Mouse (Mus musculus): ENCODE results near the gene Rbfox3.

Rbfox3 gene

DNA sequence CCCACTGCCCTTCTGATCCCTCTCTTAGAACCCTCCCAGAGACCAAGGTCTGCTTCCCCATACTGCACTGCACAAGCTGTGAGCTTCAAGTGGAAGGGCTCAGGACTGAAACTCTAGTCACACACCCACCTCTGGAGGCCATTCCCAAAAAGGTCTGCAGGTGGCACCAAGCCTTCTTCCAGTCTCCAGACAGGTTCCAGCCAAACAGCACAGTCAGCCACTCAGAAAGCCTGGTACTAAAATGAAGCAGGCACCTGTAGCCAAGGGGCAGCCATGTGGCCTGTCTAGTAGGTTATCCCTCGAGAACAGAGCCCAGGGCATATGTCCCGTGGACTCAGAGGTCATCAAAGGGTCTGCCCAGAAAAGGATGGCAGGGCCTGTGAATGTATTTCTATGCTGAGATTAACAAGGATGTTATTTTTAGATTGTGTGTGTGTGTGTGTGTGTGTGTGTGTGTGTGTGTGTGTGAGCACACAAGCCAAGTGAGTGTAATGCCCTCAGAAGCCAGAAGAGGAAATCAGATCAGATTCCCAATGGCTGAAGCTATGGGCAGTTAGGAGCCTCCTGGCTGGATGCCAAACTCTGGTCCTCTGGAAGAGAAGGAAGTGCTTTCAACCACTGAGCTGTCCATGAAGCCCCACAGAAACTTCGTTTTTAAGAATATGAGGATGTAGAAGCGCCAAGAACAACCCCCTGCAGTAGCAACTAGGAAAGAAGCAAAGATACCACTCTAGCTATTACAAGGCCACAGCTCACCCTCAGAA, at the start of gene Rbfox3:
Rbfox3 (minus strand) TSS at position 291 of the 764 bp plus-strand sequence.
- no peak for DNase-seq (ENCODE audit: extremely low read depth, low read depth)

- no peak for DNase-seq (ENCODE audit: extremely low read depth, low read depth)
Measured at GRCm38 (mm10) chr11:118960649-118961048, 49.3 kb upstream of the Rbfox3 start.

DNA sequence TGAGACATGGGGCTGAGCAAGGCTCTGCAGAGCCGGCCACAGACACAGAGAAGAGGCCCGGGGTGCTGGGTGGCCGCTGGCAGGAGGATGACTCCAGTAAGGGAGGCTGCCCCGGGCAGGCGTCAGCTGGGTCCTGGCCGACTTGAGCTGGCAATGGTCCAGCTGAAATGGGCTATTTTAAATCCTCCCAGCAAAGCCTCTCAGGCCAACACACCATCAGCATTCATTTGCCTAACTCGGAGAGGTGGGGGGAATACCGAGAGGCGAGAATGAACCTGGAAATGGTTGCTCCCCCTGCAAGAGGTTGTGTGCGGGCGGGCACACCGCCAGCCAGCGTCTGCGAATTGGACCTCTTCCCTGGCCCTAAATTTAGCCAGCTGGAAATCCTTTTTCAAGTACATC, 45.7 kb upstream of the Rbfox3 start:
- DNase-seq (ENCODE audit: extremely low read depth, low read depth) = no peak

DNA sequence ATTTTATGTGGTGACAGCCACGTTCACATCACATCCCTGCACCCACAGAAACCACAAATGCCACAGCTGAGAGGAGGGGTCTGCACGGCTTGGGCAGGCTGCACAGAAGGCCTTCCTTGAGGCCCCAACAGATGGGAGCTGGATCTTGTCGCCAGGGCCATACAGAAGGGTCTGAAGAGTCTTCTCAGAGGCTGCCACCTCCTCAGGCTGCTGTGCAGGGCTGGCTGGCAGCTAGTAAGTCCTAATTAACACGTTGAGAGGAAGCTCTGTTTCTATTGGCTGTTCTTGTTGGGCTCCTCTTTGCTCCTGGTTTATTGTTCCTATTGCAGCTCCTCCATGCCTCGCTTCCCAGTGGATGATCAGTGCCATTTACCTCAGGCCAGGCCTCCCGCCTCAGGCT, 43.6 kb upstream of the Rbfox3 start:
- no peak for DNase-seq (ENCODE audit: extremely low read depth, low read depth)

- no peak for DNase-seq (ENCODE audit: extremely low read depth, low read depth)
Measured at GRCm38 (mm10) chr11:118945868-118946267, 34.5 kb upstream of the Rbfox3 start.

- DNase-seq (ENCODE audit: extremely low read depth, low read depth) = no peak
Measured at GRCm38 (mm10) chr11:118941268-118941667, 29.9 kb upstream of the Rbfox3 start.

DNA sequence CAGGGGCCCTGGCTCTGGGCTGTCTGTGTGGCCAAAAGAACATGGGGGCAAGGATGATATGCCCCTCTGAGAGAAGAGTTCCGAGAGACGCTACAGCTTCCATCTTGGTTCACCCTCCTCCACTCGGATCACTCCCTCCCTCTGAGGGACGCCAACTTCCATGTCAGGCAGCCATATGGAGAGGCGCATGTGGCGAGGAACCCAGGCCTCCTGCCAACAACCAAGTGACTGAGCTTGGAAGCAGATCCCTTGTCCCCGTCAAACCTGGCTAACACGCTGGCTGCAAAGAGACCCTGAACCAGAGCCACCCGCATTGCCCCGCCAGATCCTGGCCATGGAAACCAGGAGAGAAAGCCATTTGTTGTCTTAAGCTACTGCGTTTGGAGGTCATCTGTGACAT, 29.1 kb upstream of the Rbfox3 start:
- DNase-seq (ENCODE audit: extremely low read depth, low read depth) = no peak

DNA sequence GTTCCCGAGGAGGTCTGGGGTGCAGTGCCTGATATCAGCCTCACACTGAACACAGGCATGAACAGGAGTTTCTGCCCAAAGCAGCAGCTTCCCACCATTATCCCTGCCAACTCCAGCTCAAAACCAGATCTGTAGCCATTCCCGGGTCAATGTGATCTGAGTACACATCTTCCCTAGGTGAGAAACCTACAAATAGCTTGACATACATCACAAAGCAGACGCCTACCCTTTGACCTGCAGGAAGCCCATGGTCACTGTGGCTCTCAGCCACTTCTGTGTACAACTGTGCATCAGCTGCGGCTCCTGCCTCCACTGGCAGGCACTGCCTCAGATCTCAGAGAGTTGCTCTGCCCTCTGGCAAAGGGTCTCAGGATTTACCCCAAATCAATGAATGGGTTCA, 28.3 kb upstream of the Rbfox3 start:
- DNase-seq (ENCODE audit: extremely low read depth, low read depth) = no peak

DNA sequence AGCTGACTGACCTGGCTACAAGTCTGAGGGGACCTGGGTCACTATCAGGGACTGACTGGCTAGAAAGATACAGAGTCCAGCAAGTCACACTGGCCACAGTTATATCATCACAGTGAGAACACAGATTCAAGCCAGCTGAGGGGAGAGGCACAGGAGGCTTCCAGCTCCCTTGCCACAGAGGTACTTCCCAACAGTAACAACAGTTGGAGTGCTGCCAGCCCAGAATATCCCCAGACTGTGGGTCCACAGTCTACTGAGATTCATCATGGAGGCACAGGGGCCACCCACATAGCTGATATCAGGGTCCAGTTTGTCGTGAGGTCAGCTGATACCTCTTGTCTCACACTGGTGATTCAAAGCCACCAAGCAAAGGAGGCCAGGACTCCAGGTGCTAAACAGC, 23.5 kb upstream of the Rbfox3 start:
- no peak for DNase-seq (ENCODE audit: extremely low read depth, low read depth)

GRCm38 (mm10) chr11:118927081-118927480, 15.7 kb upstream of the Rbfox3 start:
- DNase-seq (ENCODE audit: extremely low read depth, low read depth) = no peak

DNA sequence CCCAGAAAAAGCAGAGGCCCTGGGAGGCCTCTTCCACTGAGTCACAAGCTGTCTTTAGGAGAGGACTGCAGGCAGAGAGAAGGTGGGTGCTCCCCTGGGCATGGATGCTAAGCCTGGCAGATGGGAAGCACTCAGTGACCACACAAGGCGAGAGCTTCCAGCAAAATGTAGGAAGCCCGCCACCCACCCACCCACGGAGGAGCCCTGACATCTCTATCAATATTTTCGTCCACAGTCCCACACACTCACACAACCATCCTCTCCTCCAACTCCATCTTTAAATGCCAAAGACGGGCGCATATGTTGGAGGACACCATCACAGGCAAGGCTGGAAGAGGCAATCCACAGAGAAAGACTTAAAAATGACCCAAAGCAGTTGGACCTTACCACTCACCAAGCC, 10.5 kb upstream of the Rbfox3 start:
- DNase-seq (ENCODE audit: extremely low read depth, low read depth) = no peak

- no peak for DNase-seq (ENCODE audit: extremely low read depth, low read depth)
Measured at GRCm38 (mm10) chr11:118916423-118917030, 5.1 kb upstream of the Rbfox3 start.

DNA sequence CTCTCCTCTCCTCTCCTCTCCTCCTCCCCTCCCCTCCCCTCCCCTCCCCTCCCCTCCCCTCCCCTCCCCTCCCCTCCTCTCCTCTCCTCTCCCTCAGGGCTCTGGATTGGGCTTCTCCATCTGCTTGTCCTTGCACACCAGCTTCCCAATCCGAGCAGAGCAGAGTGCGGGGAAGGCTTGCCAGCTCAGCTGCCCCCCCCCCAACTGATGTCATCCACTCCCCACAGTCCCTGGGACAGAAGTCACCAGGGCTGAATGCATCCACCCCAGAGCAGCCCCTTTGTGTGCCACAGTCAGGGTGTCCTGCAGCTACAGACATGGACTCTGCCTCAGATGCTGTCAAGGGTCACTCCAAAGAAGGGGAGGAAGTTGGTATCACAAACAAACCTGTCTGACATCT, 4.5 kb upstream of the Rbfox3 start:
- no peak for DNase-seq (ENCODE audit: extremely low read depth, low read depth)

GRCm38 (mm10) chr11:118912686-118913085, 1.3 kb upstream of the Rbfox3 start:
- no peak for DNase-seq (ENCODE audit: extremely low read depth, low read depth)

DNA sequence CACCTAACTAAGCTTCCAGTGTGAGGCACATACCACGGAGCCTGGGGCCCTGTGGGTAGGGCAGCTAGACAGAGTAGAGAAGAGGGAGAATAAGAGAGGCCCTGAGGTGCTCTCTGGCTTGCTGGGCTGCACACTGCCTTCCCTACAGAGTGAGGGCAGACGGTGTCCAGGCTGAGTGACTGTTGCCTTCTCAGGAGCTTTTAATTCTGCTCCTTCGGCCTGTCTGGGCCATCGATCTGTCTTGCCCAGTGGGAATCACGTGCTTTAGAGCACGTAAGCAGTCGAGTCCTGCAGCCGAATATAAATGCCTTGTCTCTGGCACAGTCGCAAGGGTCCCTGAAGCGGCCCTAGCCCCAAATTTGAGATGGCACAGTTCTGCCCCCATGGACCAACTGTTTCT, 641 bp downstream of the Rbfox3 start:
- no peak for DNase-seq (ENCODE audit: extremely low read depth, low read depth)

DNA sequence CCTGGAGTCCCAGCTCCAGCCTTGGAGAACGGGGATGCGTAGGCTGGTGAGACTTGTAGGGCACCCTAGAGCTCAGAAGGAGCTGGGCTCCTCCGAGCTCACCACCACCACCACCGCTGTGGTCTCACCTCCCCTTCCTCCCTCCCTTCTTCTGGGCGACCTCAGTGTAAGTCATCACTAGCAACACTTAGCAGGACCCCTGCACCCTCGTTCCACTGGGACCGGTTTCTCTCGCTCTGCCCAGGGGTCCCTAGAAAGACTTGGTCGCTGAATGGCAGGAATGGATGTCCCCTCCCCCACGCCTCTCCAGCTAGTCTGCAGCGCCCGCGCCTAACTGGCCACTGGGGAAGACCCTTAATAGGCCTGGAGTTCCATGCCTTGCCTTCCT, 1.6 kb downstream of the Rbfox3 start:
- DNase-seq (ENCODE audit: extremely low read depth, low read depth) = no peak

DNA sequence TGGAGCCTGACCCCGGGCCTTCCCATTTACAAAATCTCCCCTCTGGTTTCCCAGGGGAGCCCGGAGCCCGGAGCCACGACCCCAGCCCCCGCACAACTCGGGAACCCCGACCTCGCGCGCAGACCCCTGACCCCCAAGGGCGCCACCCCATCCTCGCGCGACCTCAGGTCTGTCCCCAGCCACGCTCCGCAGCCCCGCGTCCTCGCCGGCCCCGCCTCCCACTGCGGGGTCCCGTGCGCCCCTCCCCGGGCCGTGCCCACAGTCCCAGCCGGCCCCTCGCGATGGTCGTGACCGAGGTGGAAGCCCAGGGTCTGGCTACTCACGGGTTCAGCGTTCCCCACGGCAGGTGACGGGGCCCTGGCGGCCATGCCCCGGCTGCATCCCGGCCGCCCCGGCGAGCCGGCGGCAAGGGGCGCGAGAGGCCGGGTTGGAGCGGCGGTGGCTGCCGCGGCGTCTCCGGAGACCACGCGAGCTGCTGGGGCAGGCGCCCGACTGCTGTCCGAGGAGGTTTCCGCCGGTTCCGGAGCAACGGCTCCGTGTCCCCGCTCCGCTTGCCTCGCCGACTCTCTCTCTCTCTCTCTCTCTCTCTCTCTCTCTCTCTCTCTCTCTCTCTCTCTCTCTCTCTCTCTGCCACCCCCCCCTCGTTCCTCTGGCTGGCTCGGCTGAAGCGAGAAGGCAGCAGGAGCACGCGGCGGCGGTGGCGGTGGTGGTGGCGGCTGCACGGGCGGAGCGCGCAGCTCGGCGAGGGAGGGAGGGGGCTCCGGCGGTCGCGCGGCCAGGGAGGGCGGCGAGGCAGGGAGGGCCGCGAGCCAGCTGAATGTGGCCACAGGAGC, 2.2 kb downstream of the Rbfox3 start:
- no peak for DNase-seq (ENCODE audit: extremely low read depth, low read depth)

DNA sequence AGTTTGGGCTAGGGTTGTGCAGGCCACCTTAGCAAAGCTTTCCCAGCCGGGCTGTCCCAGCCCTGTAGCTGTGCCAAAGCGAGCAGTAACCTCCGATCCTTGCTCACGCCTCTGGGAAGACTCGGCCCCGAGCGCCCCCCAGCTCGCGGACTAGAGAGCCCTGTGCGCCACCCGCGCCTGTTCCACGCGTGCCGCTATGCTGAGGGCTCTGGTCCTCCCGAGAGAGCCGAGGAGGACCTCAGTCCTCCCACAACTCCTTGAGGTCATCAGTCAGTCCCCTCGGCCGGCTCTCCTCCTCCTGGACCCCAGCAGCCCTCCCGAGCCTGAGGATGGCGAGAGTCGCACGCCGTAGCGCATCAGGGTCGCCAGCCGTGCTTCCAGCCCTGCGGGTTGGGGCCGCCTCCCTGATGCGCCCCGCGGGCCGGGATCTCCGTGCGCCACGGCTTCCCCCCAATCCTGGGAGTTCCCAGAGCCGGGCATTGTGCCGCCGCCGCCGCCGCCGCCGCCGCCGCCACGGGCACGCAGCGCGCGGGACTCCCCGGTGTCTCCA, 2.9 kb downstream of the Rbfox3 start:
- no peak for DNase-seq (ENCODE audit: extremely low read depth, low read depth)

DNA sequence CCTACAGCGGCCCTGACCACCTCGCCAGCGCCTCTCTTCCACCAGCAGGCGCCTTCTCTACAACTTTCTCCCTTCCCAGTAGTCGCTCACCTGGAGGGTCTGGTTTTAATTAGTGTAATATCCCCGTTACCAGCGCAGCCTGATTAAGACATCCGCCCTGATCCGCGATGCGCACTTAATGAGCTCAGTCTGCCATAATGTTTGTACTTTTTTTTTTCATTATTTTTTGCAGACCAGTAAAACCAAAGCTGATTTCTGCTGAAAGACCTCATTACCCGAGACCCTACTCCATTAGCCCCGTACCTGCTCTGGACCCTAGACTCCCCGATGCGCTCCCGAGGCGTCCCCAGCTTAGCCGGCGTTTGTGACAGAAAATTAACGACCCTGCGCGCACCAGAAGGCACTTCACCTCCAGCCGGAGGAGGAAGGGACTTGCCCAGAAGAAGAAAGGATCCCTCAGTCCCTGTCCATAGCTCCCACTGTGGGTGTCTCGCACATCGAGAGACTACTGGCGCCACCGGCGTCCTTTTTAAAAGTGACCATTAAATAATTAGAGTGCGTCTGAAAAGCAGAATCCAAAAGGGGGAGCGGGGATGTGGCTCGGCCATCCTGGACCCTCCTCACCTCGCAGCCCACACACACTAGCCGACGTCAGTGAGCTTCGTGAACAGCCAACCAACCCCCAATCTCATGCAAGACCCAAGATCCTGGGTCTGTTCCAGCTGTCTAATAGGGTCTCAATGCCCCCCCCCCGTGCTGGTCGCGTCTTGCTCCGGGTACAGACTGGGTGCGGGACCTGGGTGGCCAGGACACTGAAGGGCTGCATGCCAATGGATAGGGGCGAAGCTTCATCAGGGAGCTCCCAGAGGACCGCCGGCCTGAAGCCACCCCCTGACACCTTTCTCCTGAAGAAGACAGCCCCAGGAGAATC, 3.7 kb downstream of the Rbfox3 start:
- no peak for DNase-seq (ENCODE audit: extremely low read depth, low read depth)

DNA sequence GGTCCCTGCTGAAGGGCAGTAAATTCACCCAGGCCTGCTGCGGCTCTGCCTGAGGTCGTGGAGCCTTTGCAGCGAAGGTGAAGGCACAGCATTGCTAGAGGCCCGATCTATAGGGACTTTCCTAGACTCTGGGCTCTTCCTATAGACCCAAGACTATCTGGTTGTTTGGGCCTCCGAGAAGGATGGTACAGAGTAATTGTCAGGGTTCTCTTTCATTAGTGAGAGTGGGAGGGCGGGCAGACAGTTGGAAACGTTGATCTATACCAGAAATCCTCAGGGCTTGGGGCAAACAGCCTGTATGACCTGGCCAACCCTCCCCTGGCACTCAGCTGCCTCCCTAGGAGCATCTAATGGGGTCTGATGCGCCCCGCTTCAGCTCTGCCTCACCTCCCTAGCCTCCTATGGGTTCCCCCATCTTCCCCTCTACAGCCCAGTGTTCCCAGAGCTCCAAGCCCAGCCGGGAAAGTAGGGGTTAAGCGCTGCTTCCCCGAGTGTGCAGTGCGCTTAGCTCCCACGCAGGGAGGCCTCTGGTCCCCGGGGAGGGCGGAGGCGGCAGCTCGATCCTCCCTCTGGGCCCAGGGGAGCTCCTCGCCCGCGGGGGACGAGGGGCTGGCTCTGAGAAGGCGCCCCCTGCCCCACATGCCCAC, 4.5 kb downstream of the Rbfox3 start:
- no peak for DNase-seq (ENCODE audit: extremely low read depth, low read depth)
